Mouse (Mus musculus): ENCODE measurements around the gene Hyal2. TPM values are rescaled to one million over a fixed set of nuclear protein-coding genes. Genes with fewer than 3 reads are reported as not detected.

The Hyal2 gene
- 85.4 and 99.5 TPM in 2 replicates for polyA plus RNA-seq (2015; fragmentation: Nextera tagmentation; extraction: Ambion mirVana)

DNA sequence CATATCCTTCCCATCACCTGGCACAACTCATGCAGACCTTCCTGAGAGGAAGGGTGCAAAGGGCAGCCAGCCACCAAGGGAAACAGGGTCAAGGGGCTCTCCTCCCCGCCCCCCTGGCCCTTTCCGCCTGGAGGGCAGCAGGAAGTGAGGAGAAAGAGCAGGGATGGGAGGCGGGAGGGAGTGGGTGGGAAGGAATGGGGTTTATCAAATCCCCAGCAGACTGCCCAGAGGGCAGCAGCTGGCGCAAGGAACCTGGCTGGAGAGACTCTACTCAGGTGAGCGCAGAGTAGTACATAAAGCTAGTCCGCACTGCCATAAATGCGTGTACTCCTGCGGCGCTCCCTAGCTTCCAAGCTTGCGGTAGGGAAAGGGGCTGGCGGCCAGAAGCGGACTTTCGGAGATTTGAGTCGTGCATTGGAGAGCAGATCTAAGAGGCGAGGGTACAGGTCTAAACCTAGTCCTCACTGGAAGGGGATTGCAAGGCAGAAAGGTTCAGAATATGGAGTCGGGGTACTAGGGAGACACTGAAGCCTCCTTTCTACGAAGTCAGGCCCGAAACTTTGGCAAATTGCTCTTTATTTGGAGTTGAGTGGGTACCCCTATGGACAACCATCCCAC, at the start of gene Hyal2:
Hyal2 (plus strand) TSS at position 244 of the 618 bp plus-strand sequence.
- ATAC-seq: no peak
- peaks cover 68% of the 10 kb centered on the region for H3K4me1 ChIP-seq
- H3K9me3 ChIP-seq (replicated peaks): no peaks in the 10 kb centered on the region
- H3K27ac ChIP-seq: peak within 1 kb of the TSS; percentile 87
- H3K4me2 ChIP-seq: peak within 1 kb of the TSS; percentile 95
- no peaks in the 10 kb centered on the region for H3K27me3 ChIP-seq
- peak within 1 kb of the TSS; percentile 79 for H3K4me3 ChIP-seq
- H3K36me3 ChIP-seq (ENCODE audit: poor library complexity, severe bottlenecking): peaks cover 47% of the 10 kb centered on the region
- peak within 1 kb of the TSS; percentile 89 for H3K9ac ChIP-seq
- WGBS: 3% methylated on average over 18 of the region's 18 CpGs

DNA sequence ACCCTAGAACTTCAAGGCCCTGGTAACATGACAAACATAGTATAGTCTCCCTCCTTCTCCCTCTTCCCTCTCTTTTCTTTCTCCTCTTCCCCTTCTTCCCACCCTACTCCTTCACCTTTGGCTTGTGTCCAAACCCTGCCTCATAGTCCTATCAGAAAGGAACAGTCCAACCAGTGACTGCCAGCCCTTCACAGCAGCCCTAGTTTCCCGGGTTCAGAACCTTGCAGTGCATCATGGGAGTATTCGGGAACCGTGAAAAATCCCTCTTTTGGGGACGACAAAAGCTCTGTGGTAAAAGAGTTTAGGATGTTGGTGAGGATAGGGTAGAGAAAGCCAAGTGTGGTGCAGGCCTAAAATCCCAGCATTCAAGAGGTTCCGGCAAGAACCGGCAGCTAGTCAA, 47.4 kb upstream of the Hyal2 start:
- Histone ChIP-seq H3K27me3 (peaks cover 11% of the 10 kb centered on the region), H3K36me3 (ENCODE audit: poor library complexity, severe bottlenecking) (no peaks in the 10 kb centered on the region; the same call in 1 of the 2 replicates), H3K4me1 (peaks cover 25% of the 10 kb centered on the region), H3K4me2 (no peak overlapping the region), H3K4me3 (no peak overlapping the region), H3K27ac (no peak overlapping the region), H3K9ac (no peak overlapping the region), H3K9me3 (replicated peaks) (no peaks in the 10 kb centered on the region)
- WGBS: 46% methylated on average over 6 of the region's 6 CpGs
- no peak for ATAC-seq

DNA sequence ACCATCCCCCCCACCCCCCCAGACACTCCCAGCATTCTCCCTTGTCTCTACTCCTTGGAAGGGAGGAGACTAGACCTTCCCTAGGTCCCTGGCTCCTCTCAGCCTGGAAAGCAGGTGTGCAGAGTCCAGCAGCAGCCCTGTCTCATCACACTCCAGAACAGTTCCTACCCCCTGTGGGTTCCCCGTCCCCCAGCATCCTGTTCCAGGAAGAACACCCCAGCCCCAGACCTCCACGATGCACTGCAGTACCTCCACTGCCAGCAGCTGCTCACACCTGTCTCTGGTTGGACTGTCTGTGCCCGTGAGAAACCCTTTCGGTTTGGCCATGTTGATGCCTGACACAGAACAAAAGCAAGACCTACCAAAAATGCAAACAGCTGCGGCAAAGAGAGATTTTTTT, 46.6 kb upstream of the Hyal2 start:
- H3K27me3 ChIP-seq: peaks cover 19% of the 10 kb centered on the region
- no peak overlapping the region for H3K4me3 ChIP-seq
- ATAC-seq: peak; percentile 30; the same call in 1 of the 2 replicates
- WGBS: 63% methylated on average over 5 of the region's 5 CpGs
- no peak overlapping the region for H3K4me2 ChIP-seq
- H3K9me3 ChIP-seq (replicated peaks): no peaks in the 10 kb centered on the region
- no peaks in the 10 kb centered on the region; the same call in 1 of the 2 replicates for H3K36me3 ChIP-seq (ENCODE audit: poor library complexity, severe bottlenecking)
- no peak overlapping the region for H3K27ac ChIP-seq
- H3K4me1 ChIP-seq: peaks cover 26% of the 10 kb centered on the region
- H3K9ac ChIP-seq: no peak overlapping the region

DNA sequence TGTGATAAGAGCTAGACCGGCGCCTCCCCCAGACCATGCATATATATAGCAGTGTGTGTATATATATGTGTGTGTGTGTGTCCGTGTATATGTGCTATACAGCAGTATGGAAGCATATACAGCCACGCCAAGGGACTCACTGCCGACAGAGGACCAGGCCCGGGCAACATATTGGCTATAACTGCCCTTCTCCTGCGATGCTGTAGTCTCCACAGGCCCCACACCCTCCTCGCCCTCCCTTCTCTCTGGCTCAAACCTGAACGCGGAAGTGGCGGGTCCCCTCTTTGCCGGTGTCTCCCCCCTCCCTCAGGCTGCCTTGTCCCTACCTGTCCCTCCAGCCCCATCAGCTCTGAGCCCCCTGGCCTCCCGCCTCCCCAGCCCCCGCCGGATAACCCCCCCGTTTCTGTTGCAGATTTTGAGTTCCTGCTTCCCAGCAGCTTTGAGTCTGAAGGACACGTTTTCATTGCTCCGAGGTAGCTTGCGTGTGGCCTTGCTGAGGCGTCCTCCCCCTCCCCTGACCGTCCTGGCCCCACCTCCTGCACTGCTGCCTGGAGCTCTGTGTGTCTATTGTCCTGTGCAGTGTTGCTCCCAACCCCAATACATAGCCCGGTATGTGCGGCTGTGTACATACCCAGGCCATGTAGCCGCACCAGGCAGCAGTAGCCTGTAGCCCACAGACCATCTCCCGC, 45.9 kb upstream of the Hyal2 start:
- H3K27me3 ChIP-seq: peaks cover 26% of the 10 kb centered on the region
- no peak overlapping the region for H3K4me3 ChIP-seq
- H3K27ac ChIP-seq: no peak overlapping the region; the same call in 1 of the 2 replicates
- no peaks in the 10 kb centered on the region; the same call in 1 of the 2 replicates for H3K36me3 ChIP-seq (ENCODE audit: poor library complexity, severe bottlenecking)
- ATAC-seq: peak; percentile 32; the same call in 1 of the 2 replicates
- H3K9me3 ChIP-seq (replicated peaks): no peaks in the 10 kb centered on the region
- 23% methylated on average over 25 of the region's 25 CpGs for WGBS
- H3K4me1 ChIP-seq: peaks cover 32% of the 10 kb centered on the region
- H3K9ac ChIP-seq: peak overlapping the region; percentile 43; the same call in 1 of the 2 replicates
- peak overlapping the region; percentile 29 for H3K4me2 ChIP-seq

DNA sequence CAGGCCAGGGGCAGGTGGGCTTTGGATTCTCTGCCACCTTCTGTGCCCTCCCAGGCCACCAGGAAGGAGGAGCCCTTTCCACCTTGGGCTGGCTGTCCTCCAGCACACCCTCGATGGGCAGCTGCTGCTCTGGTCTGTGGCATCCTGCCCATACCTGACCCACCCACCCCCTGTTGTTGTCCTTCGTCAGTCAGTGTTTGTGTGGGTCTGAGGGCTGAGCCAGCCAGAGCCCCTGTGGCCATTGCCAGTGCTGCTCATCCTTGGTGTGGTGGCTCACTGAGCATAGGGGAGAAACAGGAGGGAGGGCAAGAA, 45.4 kb upstream of the Hyal2 start:
- H3K9ac ChIP-seq: peak overlapping the region; percentile 43; the same call in 1 of the 2 replicates
- H3K27ac ChIP-seq: no peak overlapping the region; the same call in 1 of the 2 replicates
- H3K9me3 ChIP-seq (replicated peaks): no peaks in the 10 kb centered on the region
- peak overlapping the region; percentile 29 for H3K4me2 ChIP-seq
- no peaks in the 10 kb centered on the region; the same call in 1 of the 2 replicates for H3K36me3 ChIP-seq (ENCODE audit: poor library complexity, severe bottlenecking)
- H3K4me3 ChIP-seq: no peak overlapping the region
- H3K4me1 ChIP-seq: peaks cover 37% of the 10 kb centered on the region
- 0 out of 2 replicates have a peak, but pooled peaks have one; percentile 3 for ATAC-seq
- peaks cover 31% of the 10 kb centered on the region for H3K27me3 ChIP-seq
- WGBS: 25% methylated on average over 2 of the region's 2 CpGs

DNA sequence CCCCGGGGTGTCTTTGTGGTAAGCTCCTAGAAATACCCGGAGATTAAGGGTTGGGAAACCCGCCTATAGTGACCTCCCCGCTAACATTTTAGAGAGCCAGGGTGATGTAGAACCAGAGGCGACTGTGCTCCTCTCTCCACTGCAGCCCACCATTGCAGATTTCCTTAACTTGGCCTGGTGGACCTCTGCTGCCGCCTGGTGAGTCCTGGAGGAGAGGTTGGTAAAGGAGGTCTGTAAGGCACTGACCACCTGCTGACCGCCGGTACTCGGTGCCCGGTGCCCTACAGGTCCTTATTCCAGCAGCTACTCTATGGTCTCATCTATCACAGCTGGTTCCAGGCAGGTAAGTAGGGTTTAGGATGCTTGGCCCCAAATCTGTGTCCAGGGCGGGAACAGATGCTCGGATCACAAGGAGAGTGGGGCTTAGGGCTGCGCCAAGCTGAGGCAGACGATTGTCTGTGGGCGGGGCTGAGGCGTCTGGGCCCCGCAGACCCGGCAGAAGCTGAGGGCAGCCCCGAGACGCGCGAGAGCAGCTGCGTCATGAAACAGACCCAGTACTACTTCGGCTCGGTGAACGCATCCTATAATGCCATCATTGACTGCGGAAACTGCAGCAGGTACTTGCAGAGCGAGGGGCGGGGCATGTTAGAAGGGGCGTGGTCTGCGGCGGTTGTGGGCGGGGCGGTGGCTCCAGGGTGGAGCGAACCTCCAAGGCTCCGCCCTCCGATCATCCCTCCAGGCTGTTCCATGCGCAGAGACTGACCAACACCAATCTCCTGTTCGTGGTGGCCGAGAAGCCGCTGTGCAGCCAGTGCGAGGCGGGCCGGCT, 41.3 kb upstream of the Hyal2 start:
- H3K27me3 ChIP-seq: peaks cover 45% of the 10 kb centered on the region
- ATAC-seq: peak; percentile 54

DNA sequence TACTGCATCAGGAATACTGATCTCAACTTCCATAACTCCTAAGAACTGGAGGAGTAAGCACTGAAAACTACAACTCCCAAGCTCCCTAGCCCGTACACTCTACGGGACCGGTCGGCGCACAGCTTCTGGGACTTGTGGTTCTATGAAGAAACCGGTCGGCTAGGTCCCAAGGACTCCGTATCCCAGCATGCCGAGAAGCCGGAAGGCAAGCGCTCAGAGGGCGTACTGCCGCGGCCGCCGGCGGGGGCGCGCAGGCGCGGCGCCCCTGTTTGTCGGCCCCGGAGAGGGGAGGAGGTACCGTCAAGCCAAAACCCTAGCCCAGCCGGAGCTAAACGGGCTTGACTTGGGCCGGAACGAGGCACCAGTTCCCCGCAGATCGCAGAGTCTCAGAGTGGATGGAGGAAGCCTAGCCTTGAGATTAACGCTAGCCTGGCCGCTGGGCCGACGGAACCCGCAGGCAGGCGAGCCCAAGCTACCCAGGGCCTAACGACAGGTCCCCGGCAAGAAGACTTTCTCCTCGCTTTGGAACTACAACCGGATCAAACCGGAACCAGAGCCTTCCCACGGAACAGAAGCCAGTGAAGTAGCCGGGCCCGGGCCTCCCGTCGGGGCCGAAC, 33.8 kb upstream of the Hyal2 start, which contains the start of gene Tmem115:
Tmem115 (plus strand) TSS at position 155 of the 617 bp plus-strand sequence.
- H3K4me3 ChIP-seq: peak within 1 kb of the TSS; percentile 94
- peak within 1 kb of the TSS; percentile 44 for H3K27ac ChIP-seq
- H3K36me3 ChIP-seq (ENCODE audit: poor library complexity, severe bottlenecking): peaks cover 16% of the 10 kb centered on the region
- WGBS: under 1% methylated on average over 48 of the region's 48 CpGs
- ATAC-seq: peak; percentile 99
- no peaks in the 10 kb centered on the region for H3K9me3 ChIP-seq (replicated peaks)
- H3K9ac ChIP-seq: peak within 1 kb of the TSS; percentile 94
- 0 out of 2 replicates have a peak, but pooled peaks cover 6% of the 10 kb centered on the region for H3K27me3 ChIP-seq
- H3K4me2 ChIP-seq: peak within 1 kb of the TSS; percentile 99
- peaks cover 36% of the 10 kb centered on the region for H3K4me1 ChIP-seq

More for the DNA sequence above, 41.3 kb upstream of the Hyal2 start:
- Histone ChIP-seq H3K4me3 (peak overlapping the region; percentile 36), H3K4me2 (peak overlapping the region; percentile 56), H3K27ac (no peak overlapping the region), H3K9ac (no peak overlapping the region), H3K9me3 (replicated peaks) (no peaks in the 10 kb centered on the region), H3K4me1 (peaks cover 25% of the 10 kb centered on the region), H3K36me3 (ENCODE audit: poor library complexity, severe bottlenecking) (no peaks in the 10 kb centered on the region)
- WGBS: 6% methylated on average over 44 of the region's 44 CpGs

DNA sequence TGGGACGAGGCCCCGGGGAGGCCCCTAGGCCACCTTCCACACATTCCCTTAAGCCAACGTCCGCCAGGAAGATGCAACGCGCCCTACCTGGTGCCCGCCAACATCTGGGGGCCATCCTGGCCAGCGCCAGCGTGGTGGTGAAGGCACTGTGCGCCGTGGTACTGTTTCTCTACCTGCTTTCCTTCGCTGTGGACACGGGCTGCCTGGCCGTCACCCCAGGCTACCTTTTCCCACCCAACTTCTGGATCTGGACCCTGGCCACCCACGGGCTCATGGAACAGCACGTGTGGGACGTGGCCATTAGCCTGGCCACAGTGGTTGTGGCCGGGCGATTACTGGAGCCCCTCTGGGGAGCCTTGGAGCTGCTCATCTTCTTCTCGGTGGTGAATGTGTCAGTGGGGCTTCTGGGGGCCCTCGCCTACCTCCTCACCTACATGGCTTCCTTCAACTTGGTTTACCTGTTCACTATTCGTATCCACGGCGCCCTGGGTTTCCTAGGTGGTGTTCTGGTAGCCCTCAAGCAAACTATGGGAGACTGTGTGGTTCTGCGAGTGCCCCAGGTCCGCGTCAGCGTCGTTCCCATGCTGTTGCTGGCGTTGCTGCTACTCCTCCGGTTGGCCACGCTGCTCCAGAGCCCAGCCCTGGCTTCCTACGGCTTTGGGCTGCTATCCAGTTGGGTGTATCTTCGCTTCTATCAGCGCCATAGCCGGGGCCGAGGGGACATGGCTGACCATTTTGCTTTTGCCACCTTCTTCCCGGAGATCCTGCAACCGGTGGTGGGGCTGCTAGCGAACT, 33.1 kb upstream of the Hyal2 start:
- Histone ChIP-seq H3K4me1 (peaks cover 36% of the 10 kb centered on the region), H3K27me3 (0 out of 2 replicates have a peak, but pooled peaks cover 6% of the 10 kb centered on the region), H3K36me3 (ENCODE audit: poor library complexity, severe bottlenecking) (peaks cover 23% of the 10 kb centered on the region), H3K9ac (peak overlapping the region; percentile 94), H3K4me3 (peak overlapping the region; percentile 94), H3K4me2 (peak overlapping the region; percentile 99), H3K9me3 (replicated peaks) (no peaks in the 10 kb centered on the region), H3K27ac (peak overlapping the region; percentile 44)
- under 1% methylated on average over 40 of the region's 40 CpGs for WGBS
- no peak for ATAC-seq

DNA sequence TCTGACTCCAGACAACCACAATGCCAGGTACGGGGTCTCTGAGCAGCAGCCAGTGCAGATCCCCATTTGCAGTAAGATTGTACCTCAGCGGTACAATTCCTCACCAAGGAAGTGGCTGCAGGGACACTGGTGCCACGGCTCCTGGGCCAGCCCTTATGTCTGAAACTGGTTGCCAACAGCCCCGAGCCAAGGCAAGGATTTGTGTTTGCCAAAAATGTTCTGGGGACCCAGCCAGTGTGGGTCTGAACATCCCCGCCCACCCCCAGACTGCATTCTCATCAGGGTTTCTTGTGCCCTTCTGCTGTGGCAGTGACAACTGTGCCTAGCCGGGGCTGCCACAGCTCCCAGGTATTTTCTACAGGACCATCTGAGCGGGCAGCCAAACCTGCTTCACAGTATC, 29.5 kb upstream of the Hyal2 start:
- Histone ChIP-seq H3K4me2 (no peak overlapping the region), H3K4me3 (no peak overlapping the region), H3K27ac (no peak overlapping the region), H3K27me3 (no peaks in the 10 kb centered on the region), H3K36me3 (ENCODE audit: poor library complexity, severe bottlenecking) (peaks cover 32% of the 10 kb centered on the region), H3K9me3 (replicated peaks) (no peaks in the 10 kb centered on the region), H3K4me1 (peaks cover 57% of the 10 kb centered on the region), H3K9ac (no peak overlapping the region)
- 90% methylated on average over 7 of the region's 7 CpGs for WGBS
- no peak for ATAC-seq

DNA sequence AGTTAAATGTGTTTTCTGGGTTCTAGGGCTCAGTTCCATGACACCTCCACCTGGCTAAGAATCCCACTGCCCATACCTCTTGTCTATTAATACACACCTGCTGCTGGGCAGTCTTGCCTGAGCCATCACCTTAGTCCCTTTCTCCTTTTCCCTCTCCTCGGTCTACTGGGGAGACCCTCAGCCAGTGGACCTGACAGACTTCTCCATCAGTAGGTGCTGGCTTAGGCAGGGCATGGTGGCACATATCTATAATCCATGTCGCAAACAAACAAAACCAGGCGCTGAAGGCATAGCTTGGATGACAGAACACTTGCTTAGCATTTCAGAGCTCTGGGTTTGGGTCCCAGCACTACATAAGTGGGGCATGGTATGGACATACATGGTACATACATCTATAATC, 29.0 kb upstream of the Hyal2 start:
- 90% methylated on average over 3 of the region's 3 CpGs for WGBS
- Histone ChIP-seq H3K9ac (no peak overlapping the region), H3K4me1 (peaks cover 55% of the 10 kb centered on the region)

DNA sequence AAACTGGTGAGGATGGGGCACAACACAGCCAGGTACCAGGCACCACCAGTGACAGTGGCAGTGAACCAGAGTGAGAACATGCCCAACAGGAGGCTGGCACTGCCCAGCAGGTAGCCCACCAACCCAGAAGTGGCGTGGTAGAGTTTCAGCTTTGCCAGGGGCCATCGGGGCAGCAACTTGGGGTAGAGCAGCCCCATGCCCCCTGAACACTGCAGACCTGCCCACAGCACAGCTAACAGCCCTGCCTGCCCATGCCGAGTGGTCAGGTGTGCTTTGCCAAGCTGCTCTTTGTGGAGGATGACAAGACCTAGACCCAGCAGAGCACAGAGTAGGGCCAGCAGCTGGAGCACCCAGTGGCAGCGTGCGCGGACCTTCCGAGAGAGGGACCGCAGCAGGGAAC, 27.8 kb upstream of the Hyal2 start:
- Histone ChIP-seq H3K4me2 (no peak overlapping the region), H3K9ac (no peak overlapping the region), H3K9me3 (replicated peaks) (no peaks in the 10 kb centered on the region), H3K27me3 (no peaks in the 10 kb centered on the region), H3K4me1 (peaks cover 51% of the 10 kb centered on the region), H3K4me3 (no peak overlapping the region), H3K27ac (no peak overlapping the region), H3K36me3 (ENCODE audit: poor library complexity, severe bottlenecking) (peaks cover 48% of the 10 kb centered on the region)
- ATAC-seq: no peak
- 96% methylated on average over 8 of the region's 8 CpGs for WGBS

More for the DNA sequence above, 29.0 kb upstream of the Hyal2 start:
- Histone ChIP-seq H3K36me3 (ENCODE audit: poor library complexity, severe bottlenecking) (peaks cover 36% of the 10 kb centered on the region), H3K4me3 (no peak overlapping the region), H3K9me3 (replicated peaks) (no peaks in the 10 kb centered on the region), H3K27me3 (no peaks in the 10 kb centered on the region), H3K27ac (no peak overlapping the region), H3K4me2 (no peak overlapping the region)
- ATAC-seq: no peak

Measured in forebrain, embryonic 13.5 days (tissue).